Mouse (Mus musculus) heart, postnatal 14 days (tissue): Measurements from ENCODE around the gene Tsks. TPM values are rescaled to one million over a fixed set of nuclear protein-coding genes. Genes with fewer than 3 reads are reported as not detected.

Experiments used
- DNase-seq, 2 experiments: peaks; one replicate each; pipeline ENCODE4 v3.0.0; 2021 to 2022
- intact Hi-C: fragments of 180-260 bp; cut with DNase I; formaldehyde crosslinking; loops from one replicate; pipeline ENCODE4 v1.15.1; 2025
- total RNA-seq, 2 experiments: library from RNA; stranded (reverse); gene quantifications; 2 replicates each; pipeline ENCODE4 v1.2.3; 2021

Gene Tsks
- total RNA-seq, 2 experiments from 2014 or later, result not detected

- no peak for DNase-seq
- intact Hi-C loops, result no loop called here
These were observed 30.6 kb downstream of the Tsks start for GRCm38 (mm10) chr7:44973415-44974130.

GRCm38 (mm10) chr7:44974383-44975116 is 31.5 kb downstream of the Tsks start, which contains the start of gene Cpt1c:
Gene Cpt1c (minus strand): TSS chr7:44974851.
- intact Hi-C loops, result no loop called here

GRCm38 (mm10) chr7:44975117-44975419 is 32.1 kb downstream of the Tsks start:
- DNase-seq, result no peak
- intact Hi-C loops, result no loop called here

More at GRCm38 (mm10) chr7:44974383-44975116, 31.5 kb downstream of the Tsks start, which contains the start of gene Cpt1c:
- peak; percentile 76 to 82 for DNase-seq

DNA sequence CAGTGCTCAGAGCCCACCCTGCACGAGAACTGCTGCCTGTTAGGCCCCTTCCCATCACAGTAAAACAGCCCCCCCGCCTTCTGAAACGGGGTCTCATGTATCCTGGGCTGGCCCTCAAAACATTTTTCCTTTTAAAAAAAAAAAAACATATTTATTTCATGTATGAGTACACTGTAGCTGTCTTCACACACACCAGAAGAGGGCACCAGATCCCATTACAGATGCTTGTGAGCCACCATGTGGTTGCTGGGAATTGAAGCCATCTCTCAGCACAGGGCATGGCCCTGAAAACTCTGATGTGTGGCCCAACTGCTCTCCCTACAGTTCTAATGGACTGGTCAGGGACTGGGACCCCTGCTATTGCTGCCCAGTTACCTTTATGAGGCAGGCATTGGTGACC is 35.3 kb downstream of the Tsks start:
- intact Hi-C loops, result no loop called here
- DNase-seq, result no peak

- intact Hi-C loops, result loop anchor here (5.0 kb wide), 1 partner anchor 151 kb away; no protein-coding TSS in a partner anchor
- DNase-seq, result no peak
These were observed 38.5 kb downstream of the Tsks start for GRCm38 (mm10) chr7:44981539-44981938.

DNA sequence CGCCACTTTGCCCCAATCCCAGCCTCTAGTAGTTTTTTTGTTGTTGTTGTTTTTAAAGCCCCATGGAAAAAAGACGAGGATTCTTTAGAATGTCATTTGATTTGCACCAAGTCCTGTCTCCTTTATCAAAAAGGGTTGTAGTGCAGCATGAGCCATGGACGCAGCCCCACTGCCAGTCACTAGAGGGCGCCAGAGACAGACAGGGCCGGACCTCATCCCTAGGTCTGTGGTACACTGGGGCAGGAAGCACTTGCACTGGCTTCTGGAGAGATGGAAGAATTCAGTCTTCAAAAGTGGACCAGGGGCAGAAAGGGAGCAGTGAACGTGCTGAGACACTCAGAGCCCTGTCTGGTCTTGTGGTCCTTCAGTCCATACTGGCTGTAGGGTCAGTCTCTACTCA is 40.1 kb downstream of the Tsks start:
- intact Hi-C loops, result loop anchor here (2.0 to 5.0 kb wide), 2 partner anchors 86 to 149 kb away; no protein-coding TSS in a partner anchor
- peak; percentile 89 to 95 for DNase-seq

DNA sequence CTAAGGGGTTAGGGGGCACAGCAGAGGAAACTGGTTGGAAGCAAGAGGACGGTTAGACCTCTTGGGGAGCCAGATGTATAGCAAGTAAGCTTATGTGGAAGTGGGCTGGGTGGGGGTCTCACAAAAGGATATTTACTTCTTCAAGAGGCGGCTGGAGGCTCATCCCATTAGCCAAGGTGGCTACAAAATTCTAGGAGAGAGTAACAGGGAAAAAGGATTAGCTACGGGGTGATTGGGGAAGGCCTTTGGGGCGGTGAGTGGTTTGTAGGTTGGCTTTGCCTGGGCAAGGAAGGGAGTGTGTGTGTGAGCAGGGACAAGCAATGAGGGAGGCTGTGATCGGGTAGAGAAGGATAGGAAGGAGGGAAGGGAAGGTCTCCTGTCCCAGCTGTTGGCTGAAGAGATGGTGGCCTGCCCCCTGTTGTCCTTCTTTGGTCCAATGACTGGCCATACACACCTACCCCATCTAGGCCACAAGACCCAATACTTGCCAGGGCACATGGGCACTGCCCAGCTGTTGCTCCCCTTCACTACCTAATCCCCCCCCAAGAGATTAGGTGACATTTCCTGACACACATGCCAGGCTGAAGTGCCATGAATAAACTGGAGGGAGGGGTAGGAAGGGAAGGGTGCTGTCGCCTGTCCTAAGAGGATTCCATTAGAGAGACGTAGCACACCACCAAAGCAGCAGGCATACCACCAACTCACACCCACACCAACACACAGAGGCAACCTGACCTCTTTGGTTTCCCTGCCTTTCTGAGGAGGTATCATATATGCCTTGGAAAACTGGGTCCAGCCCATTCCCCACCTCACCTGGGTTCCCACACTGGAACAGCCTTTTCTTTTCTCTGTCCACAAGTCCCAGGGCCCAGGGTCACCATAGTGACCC is 41.2 kb downstream of the Tsks start:
- DNase-seq, result no peak
- intact Hi-C loops, result loop anchor here (2.0 to 5.0 kb wide), 3 partner anchors 37 to 148 kb away; no protein-coding TSS in a partner anchor

DNA sequence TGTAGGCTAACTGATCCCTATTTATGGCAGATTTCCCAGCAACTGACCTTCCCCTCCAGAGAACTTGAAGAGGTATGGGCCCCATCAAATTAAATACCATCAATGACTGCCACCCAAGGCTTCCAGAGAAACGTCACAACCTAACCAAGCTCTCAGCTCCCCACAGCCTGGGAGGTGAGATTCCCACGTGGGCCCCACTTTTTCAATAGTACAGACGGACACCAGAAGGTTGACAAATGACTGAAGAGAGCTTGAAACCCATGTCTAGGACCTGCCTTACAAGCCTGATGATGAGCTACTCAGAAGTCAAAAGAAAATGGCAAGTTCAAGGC is 41.8 kb downstream of the Tsks start:
- no peak for DNase-seq
- intact Hi-C loops, result loop anchor here (2.0 to 5.0 kb wide), 2 partner anchors 36 to 148 kb away; no protein-coding TSS in a partner anchor

- intact Hi-C loops, result loop anchor here (2.0 kb wide), 1 partner anchor 35 kb away; no protein-coding TSS in a partner anchor
- peak; percentile 71 to 79 for DNase-seq
These were observed 42.7 kb downstream of the Tsks start for GRCm38 (mm10) chr7:44985595-44986191.

DNA sequence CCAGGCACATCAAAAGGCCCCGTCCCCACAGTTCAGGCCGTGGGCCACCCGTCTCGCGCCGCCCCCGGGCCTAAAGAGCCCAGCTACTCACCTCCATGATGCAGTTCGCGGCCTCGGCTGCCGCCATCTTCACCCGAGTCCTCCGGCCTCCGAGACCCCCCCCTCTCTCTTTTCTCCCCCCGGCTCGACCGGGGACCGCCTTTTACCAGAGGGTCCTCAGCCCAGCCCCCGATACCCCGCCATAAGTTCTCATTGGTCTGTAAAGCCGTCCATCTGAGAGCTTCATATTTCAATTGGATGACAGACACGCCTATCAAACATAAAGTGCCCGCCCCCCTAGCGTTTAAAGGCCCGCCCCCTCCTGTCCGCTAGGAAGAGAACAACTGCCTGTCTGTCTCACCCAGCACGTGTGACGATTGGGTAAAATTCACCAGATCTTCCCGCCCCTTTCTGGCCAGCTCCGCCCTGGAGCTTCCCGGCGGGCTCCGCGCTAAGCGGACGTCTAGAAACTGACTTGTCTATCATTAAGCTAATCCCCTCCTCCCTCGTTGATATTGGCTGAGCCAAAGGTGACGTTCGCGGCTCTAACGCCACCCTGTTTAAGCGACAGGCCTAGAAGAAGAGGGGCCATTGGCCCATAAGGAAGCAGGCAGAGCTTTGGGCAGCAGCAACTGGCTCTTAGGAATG is 43.3 kb downstream of the Tsks start, which contains the start of gene Prmt1:
Gene Prmt1 (minus strand): TSS at position 377 of the 687 bp plus-strand sequence.
- peak; percentile 95 to 97 for DNase-seq
- intact Hi-C loops, result no loop called here

DNA sequence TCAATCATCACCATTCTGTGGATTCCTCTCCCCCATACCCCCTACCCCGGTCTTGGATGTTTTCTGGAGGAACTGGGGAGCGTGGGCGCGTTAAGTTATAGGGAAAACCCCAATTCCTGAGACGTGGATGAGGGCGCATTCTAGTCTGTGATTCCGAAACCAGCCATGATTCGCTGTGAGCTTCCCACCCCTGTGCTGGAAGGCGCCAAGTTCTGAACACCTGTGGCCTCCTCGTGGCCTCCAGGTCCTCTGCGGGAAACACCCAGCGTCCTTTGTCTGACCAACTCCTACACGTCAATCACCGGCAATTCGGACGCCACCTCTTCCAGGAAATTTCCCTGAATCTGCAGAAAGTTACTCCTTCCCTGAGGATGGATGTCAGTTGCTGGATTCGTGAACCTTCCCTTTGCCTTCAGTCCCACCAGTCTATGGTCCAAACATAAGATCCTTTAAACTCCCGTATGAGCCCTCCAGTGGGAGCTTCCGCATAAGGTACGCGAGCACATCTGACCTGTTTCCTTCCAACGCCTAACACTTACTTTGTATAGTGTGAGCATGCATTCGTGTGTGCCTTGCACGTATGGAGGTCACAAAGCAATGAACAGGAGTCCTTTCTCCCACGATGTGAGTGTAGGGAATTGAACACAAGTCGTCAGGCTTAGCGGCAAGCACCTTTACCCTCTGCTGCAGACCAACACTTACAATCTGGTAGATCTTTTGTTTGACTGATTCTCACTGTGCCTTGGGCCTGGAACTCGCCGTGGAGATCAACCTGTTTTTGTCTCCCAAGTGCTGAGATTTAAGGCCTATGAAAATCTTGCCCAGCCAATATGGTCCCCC is 44.1 kb downstream of the Tsks start:
- DNase-seq, result no peak
- intact Hi-C loops, result no loop called here

GRCm38 (mm10) chr7:44996672-44997071 is 53.7 kb downstream of the Tsks start:
- intact Hi-C loops, result no loop called here
- no peak for DNase-seq

DNA sequence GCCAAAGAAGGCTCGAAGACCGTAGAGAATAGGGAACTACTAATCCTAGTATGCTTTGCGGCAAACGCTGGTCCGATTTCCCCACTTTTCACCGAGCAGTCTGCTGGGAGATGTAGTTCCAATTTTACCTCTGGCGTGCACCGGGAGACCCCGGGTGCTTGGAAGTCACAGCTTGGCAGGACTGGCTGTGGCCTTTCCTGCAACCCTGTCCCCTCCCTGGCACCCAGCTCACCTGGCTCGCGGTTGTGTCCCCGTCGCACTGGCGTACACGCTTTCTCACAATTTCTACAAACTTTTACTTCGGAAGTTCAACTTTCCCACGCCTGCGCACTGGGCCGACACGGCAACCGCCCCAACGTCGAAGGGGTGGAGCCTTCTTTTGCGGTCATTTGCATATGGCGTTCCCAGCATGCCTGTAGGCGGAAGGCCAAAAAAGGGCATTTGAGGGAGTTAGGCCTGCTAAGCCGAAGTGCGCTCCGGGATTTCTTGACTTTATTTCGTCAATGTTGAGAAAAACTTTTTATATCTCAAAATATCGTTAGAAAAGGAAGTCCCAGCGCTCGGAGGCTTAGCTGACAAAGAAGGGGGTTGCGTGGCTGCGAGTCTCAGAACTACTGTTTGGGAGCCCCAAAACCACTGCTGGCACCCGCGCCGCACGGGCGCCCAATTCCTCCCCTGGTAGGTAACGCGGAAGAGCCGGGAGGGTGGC is 54.4 kb downstream of the Tsks start, which contains the start of gene Irf3:
Gene Irf3 (plus strand): TSS at position 418 of the 709 bp plus-strand sequence.
- DNase-seq, result peak; percentile 95 to 98
- intact Hi-C loops, result no loop called here

DNA sequence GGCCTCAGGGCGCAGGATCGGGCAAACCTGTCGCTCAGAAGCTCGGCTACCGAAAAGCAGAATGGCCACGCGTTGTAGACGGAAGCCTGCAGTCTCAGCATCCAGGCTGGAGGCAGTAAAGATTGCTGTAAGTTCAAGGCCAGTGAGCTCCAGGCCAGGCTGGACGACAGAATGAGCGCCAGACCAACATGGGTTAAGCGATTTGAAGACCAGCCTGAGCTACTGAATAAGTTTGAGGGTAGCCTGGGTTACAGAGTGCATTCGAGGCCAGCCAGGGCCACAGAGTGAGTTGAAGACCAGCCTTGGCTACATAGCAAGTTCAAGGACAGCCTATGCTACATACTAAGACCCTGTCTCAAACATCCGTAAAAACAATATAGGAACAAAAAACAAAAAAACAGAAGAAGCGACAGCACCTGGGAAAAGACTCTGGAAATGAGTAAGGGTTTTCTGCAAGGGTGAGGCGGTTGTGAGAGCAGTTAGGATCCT is 55.0 kb downstream of the Tsks start:
- intact Hi-C loops, result no loop called here
- no peak for DNase-seq

DNA sequence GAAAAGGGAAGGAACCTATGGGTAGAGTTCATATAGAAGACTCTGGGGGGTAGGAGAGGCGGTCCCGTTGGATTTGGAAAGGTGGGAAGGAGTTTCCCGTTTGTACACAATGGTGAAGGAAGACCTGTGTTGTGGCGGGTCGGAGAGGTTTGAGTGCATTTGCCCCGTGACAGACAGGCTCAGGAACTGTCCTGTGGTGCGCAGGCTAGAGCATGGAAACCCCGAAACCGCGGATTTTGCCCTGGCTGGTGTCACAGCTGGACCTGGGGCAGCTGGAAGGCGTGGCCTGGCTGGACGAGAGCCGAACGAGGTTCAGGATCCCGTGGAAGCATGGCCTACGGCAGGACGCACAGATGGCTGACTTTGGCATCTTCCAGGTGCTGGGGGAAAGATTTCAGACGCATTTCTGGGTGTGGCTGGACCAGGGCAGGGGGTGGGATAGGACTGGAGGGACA is 55.5 kb downstream of the Tsks start, which contains the start of gene Bcl2l12:
Gene Bcl2l12 (minus strand): TSS at position 212 of the 455 bp plus-strand sequence.
- DNase-seq, result peak; percentile 54 to 70
- intact Hi-C loops, result no loop called here

GRCm38 (mm10) chr7:44999753-45000152 is 56.7 kb downstream of the Tsks start:
- intact Hi-C loops, result loop anchor here (2.0 kb wide), 1 partner anchor 15 kb away; no protein-coding TSS in a partner anchor
- no peak for DNase-seq

DNA sequence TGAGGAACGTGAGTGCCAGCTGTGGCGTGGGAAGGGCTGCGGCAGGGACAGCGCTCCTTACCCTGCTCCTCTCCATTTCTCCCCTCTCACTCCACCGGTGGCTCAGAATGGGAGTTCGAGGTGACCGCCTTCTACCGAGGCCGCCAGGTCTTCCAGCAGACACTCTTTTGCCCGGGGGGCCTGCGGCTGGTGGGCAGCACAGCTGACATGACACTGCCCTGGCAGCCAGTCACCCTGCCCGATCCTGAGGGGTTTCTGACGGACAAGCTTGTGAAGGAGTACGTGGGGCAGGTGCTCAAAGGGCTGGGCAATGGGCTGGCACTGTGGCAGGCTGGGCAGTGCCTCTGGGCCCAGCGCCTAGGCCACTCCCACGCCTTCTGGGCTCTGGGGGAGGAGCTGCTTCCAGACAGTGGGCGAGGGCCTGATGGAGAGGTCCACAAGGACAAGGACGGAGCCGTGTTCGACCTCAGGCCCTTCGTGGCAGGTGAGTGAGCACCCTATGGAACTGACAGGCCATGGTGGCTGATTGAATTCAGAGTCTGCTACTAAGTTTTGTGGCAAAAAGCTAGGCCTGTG is 57.6 kb downstream of the Tsks start:
- intact Hi-C loops, result loop anchor here (2.0 kb wide), 1 partner anchor 14 kb away; no protein-coding TSS in a partner anchor
- no peak for DNase-seq
